Mouse (Mus musculus): Measurements from ENCODE around the gene Slx1b. TPM values are rescaled to one million over a fixed set of nuclear protein-coding genes. Genes with fewer than 3 reads are reported as not detected.

The Slx1b gene
- polyA plus RNA-seq, 1 experiment, result 23.4 TPM

DNA sequence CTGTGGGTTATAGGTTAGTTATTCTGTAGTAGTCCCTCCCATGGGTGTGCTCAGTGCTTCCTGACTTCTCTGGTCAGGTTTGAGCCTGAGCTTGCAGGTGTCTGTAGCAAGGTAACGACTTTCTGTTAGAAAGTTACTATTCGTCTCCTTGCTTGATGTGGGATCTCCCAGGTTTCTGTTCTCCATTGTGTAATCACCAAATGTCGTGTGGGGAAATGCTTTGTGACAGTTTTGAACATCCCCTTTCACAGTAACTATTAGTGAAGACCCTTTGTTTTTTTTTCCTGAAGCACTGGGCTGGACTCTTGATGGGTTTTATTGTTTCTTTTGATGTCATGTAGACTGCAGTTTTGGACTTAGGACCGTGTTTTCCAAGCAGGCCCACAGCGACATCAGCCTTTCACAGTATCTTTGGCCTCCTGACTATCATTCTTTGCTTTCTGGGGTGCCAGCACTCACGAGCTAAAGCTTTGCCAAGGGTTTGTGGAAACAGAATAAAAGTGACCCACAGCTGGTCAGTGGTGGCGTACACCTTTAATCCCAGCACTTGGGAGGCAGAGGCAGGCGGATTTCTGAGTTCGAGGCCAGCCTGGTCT, 28.0 kb downstream of the Slx1b start:
- Histone ChIP-seq H3K4me3 (replicated peaks; ENCODE audit: extremely low read depth, low read depth, low read length) (no peak overlapping the region), H3K4me1 (ENCODE audit: control insufficient read depth, insufficient read depth, low read length) (peaks cover 13% of the 10 kb centered on the region)
- 74% methylated on average over 9 of the region's 9 CpGs for WGBS
- DNase-seq, result no peak
- TF ChIP-seq CTCF (IDR thresholded peaks at IDR 0.05; ENCODE audit: insufficient read depth, low read length) (no peak), POLR2A (IDR thresholded peaks at IDR 0.05; ENCODE audit: borderline replicate concordance, extremely low read depth, low read depth, low read length) (no peak)

DNA sequence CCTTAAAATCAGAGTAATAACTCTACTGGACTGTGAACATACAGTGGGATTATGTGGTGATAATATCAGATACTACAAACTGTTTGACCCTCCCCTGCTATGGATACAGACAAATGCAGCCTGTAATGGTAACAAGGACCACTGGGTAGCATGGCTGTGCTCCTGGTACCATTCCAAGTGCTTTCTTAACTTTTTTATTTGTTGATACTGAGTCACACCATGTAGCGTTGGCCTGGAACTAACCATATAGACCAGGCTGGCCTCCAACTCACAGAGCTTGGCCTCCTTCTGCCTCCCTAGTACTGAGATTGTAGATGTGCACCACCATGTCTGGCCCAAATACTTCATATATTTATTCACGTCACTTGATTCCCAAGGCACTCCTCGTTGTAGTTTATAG, 30.3 kb downstream of the Slx1b start:
- WGBS, result 79% methylated on average over 3 of the region's 3 CpGs
- H3K4me3 ChIP-seq (replicated peaks; ENCODE audit: extremely low read depth, low read depth, low read length), result no peak overlapping the region
- TF ChIP-seq CTCF (IDR thresholded peaks at IDR 0.05; ENCODE audit: insufficient read depth, low read length) (no peak), POLR2A (IDR thresholded peaks at IDR 0.05; ENCODE audit: borderline replicate concordance, extremely low read depth, low read depth, low read length) (no peak)
- DNase-seq, result no peak
- H3K4me1 ChIP-seq (ENCODE audit: control insufficient read depth, insufficient read depth, low read length), result peaks cover 11% of the 10 kb centered on the region

DNA sequence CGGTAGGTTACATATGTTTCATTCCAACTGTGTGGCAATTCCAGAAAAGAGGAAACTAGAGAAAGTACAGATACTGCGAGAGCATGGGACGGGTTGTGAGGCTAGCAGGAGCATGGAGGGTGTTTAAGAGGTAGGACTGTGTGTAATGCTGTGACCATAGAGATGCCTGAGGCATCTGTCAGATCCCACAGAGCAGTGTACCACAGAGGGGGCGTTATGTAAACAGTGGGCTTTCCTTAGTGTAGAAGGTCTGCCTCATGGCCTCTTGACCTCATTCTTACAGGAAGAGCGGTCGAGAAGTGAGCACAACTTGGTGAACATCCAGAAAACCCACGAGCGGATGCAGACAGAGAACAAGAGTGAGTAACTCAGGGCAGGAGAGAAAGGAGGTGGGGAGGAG, 31.9 kb downstream of the Slx1b start:
- DNase-seq, result no peak
- TF ChIP-seq CTCF (IDR thresholded peaks at IDR 0.05; ENCODE audit: insufficient read depth, low read length) (no peak), POLR2A (IDR thresholded peaks at IDR 0.05; ENCODE audit: borderline replicate concordance, extremely low read depth, low read depth, low read length) (no peak)
- WGBS, result 40% methylated on average over 8 of the region's 8 CpGs
- H3K4me3 ChIP-seq (replicated peaks; ENCODE audit: extremely low read depth, low read depth, low read length), result no peak overlapping the region
- peaks cover 10% of the 10 kb centered on the region for H3K4me1 ChIP-seq (ENCODE audit: control insufficient read depth, insufficient read depth, low read length)

DNA sequence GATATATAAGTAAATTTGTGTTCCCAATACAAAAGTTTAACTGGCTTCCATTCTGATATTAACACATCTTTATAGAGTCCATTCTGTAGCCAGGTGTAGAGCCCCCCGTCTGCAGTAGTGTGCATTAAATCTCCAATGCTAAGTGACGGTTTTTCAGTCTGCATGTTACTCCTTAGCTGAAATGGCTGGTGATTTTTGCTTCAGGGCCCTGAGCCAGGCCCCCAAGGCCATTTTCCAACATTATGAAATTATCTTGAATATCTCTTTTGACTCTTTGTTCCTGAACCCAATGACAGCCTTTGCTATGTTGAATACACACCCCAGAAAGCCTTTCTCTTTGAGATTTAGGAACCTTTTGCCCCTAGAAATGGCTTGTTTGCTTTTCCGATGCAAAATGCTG, 35.8 kb downstream of the Slx1b start:
- Histone ChIP-seq H3K4me3 (replicated peaks; ENCODE audit: extremely low read depth, low read depth, low read length) (no peak overlapping the region), H3K4me1 (ENCODE audit: control insufficient read depth, insufficient read depth, low read length) (peaks cover 5% of the 10 kb centered on the region)
- TF ChIP-seq CTCF (IDR thresholded peaks at IDR 0.05; ENCODE audit: insufficient read depth, low read length) (no peak), POLR2A (IDR thresholded peaks at IDR 0.05; ENCODE audit: borderline replicate concordance, extremely low read depth, low read depth, low read length) (no peak)
- WGBS, result 91% methylated on average over 3 of the region's 3 CpGs
- DNase-seq, result no peak

DNA sequence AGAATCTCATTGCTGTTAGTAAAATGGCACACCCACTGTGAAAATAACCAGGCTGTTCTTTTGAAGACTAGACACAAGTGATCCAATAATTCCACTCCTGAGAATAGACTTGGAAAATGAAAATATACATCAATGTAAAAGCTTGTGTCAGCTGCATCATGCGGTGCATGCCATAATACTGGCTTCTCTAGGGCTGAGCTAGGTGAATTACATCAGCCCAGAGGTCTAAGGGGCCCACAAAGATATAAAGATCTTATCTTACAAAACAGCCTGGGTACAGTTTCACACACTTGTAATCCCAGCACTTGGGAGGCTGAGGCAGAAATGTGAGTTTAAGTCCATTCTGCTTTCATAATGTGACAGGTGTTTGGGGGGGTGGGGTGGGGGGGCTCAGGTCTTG, 38.1 kb downstream of the Slx1b start:
- no peak for TF ChIP-seq POLR2A (IDR thresholded peaks at IDR 0.05; ENCODE audit: borderline replicate concordance, extremely low read depth, low read depth, low read length)
- TF ChIP-seq CTCF (IDR thresholded peaks at IDR 0.05; ENCODE audit: insufficient read depth, low read length), result no peak
- DNase-seq, result no peak
- WGBS, result 90% methylated on average over 1 of the region's 1 CpGs
- no peak overlapping the region for H3K4me3 ChIP-seq (replicated peaks; ENCODE audit: extremely low read depth, low read depth, low read length)
- peaks cover 2% of the 10 kb centered on the region for H3K4me1 ChIP-seq (ENCODE audit: control insufficient read depth, insufficient read depth, low read length)

DNA sequence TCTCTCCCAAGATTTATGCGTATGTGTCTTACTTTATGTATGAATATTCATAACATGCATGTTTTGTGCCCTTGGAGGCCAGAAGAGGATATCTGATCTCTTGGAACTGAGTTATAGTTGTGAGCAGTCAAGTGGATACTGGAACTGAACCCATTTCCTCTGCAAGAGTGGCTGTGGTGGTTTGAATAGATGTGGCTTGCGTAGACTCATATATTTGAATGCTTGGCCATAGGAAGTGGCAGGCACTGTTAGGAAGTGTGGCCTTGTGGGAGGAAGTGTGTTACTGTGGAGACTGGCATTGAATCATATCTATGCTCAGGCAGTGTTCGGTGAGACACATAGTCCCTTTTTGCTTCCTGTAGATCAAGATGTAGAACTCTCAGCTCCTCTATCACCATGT, 39.9 kb downstream of the Slx1b start:
- no peak for TF ChIP-seq POLR2A (IDR thresholded peaks at IDR 0.05; ENCODE audit: borderline replicate concordance, extremely low read depth, low read depth, low read length)
- no peak for TF ChIP-seq CTCF (IDR thresholded peaks at IDR 0.05; ENCODE audit: insufficient read depth, low read length)
- H3K4me3 ChIP-seq (replicated peaks; ENCODE audit: extremely low read depth, low read depth, low read length), result no peak overlapping the region
- peaks cover 2% of the 10 kb centered on the region for H3K4me1 ChIP-seq (ENCODE audit: control insufficient read depth, insufficient read depth, low read length)
- 53% methylated on average over 3 of the region's 3 CpGs for WGBS
- no peak for DNase-seq

DNA sequence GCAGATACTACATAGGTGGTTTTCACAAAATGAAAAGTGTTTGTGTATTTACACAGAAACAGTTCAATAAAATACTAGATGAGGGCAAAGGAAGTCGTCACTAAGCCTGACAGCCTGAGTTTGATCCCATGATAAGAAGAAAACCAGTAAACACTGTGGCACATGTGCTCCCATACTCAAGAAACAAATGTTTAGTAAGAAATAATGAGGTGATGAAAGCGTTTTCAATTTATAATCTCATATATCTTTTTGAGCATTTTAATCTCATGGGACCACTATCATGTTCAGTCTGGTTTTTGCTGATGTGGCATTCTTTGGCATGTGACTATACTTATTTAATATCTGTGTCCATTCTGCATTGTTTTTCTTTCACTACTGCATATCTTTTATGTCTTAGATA, 41.6 kb downstream of the Slx1b start:
- Histone ChIP-seq H3K4me3 (replicated peaks; ENCODE audit: extremely low read depth, low read depth, low read length) (no peak overlapping the region), H3K4me1 (ENCODE audit: control insufficient read depth, insufficient read depth, low read length) (peaks cover 2% of the 10 kb centered on the region)
- TF ChIP-seq POLR2A (IDR thresholded peaks at IDR 0.05; ENCODE audit: borderline replicate concordance, extremely low read depth, low read depth, low read length), result no peak
- TF ChIP-seq CTCF (IDR thresholded peaks at IDR 0.05; ENCODE audit: insufficient read depth, low read length), result no peak
- no peak for DNase-seq
- WGBS, result 59% methylated on average over 2 of the region's 2 CpGs

DNA sequence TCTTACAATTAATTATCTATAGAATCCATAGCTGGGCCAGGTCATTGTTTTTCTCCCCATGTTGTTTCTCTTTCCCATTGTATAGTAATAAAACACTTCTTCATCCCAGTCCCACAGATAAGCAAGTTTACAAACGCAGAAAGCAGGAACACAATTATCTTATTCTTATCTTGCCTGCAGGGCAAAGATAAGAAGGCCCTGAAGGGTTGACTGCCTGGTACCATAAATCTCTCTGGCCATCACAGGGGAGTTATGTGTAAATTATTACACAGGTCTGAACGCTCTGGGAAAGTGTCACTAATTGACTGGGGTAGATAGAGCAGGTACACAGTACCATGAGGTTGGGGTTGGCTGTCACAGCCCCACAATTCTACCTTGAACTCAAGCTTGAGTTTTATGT, 44.7 kb downstream of the Slx1b start:
- WGBS, result 34% methylated on average over 2 of the region's 2 CpGs
- TF ChIP-seq CTCF (IDR thresholded peaks at IDR 0.05; ENCODE audit: insufficient read depth, low read length), result no peak
- no peak for TF ChIP-seq POLR2A (IDR thresholded peaks at IDR 0.05; ENCODE audit: borderline replicate concordance, extremely low read depth, low read depth, low read length)

DNA sequence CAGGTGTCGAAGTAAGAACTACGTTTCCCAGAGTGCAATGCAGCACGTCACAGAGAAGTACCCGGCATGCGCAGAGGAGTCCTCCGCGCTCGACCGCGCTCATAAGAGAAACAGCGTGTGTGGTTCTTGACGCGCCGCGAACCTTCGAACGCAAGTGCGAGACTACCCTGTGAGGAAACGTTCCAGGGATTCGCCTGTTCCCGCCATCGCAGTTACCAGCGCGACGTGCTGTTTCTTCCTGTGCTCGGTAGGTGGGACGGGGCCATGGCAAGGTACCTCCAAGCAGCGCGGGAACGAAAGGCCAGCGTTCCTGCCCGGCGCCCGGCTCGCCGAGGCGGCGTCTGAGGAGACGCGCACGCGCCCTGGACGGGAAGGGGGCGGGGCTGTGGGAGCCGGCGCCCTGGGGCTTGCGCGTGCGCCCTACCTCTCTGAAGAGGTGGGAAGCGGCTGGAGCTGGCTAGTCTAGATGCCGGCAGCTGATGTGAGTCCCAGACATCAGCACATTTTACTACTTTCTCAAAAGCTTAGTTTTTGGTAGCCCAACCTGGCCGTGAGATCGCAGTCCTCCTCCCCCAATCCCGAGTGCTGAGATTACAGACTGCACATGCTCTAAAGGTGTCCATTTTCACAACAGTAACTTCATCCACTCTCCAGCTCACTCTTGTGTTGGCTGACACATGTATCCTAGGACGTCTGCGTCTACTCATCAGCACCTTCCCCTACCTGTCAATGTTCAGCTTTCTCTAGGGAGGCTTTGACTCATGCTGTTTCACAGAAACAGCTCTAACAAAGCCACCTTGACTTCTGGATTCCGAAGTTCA, 46.1 kb downstream of the Slx1b start, which contains the start of gene Sgf29:
Sgf29 (plus strand) TSS at position 79 of the 821 bp plus-strand sequence.
- TF ChIP-seq POLR2A (IDR thresholded peaks at IDR 0.05; ENCODE audit: borderline replicate concordance, extremely low read depth, low read depth, low read length) (peak; percentile 98), CTCF (IDR thresholded peaks at IDR 0.05; ENCODE audit: insufficient read depth, low read length) (no peak)
- Histone ChIP-seq H3K4me1 (ENCODE audit: control insufficient read depth, insufficient read depth, low read length) (no peaks in the 10 kb centered on the region), H3K4me3 (replicated peaks; ENCODE audit: extremely low read depth, low read depth, low read length) (peak within 1 kb of the TSS; percentile 97)
- 2% methylated on average over 57 of the region's 57 CpGs for WGBS
- DNase-seq, result peak; percentile 95

More for the DNA sequence above, 44.7 kb downstream of the Slx1b start:
- Histone ChIP-seq H3K4me1 (ENCODE audit: control insufficient read depth, insufficient read depth, low read length) (peaks cover under 1% of the 10 kb centered on the region), H3K4me3 (replicated peaks; ENCODE audit: extremely low read depth, low read depth, low read length) (no peak overlapping the region)
- DNase-seq, result no peak

DNA sequence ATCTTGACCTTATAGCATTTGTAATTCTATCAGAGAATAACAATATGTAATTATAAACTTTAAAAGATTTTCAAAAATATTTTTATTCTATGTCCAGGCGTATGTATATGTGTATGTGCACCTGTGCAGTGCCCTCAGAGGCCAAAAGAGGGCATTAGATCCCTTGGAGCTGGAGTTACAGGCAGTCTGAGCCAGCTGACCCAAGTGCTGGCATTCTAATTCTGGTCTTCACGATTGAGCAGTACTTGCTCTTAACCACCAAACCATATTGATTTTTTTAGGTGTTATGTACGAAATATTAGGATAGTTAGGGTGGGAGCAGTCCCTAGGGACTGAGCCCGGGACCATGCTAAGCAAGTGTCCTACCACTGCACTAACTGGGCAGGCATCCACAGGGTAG, 47.1 kb downstream of the Slx1b start:
- DNase-seq, result no peak
- H3K4me3 ChIP-seq (replicated peaks; ENCODE audit: extremely low read depth, low read depth, low read length), result no peak overlapping the region
- TF ChIP-seq POLR2A (IDR thresholded peaks at IDR 0.05; ENCODE audit: borderline replicate concordance, extremely low read depth, low read depth, low read length) (no peak), CTCF (IDR thresholded peaks at IDR 0.05; ENCODE audit: insufficient read depth, low read length) (peak; percentile 17; the same call in 1 of the 2 replicates)
- no peaks in the 10 kb centered on the region for H3K4me1 ChIP-seq (ENCODE audit: control insufficient read depth, insufficient read depth, low read length)
- 75% methylated on average over 4 of the region's 4 CpGs for WGBS

All from lung, adult 2 months (tissue).